ENCODE assay signal across 8 mouse cellular contexts in genomic region chr11:32455507-32456141, GRCm38 (mm10). TPM values are rescaled to one million over a fixed set of nuclear protein-coding genes. Genes with fewer than 3 reads are reported as not detected.
A peak's percentile ranks its signal among the peaks of the same experiment; 100 is the strongest.
DNase-seq lines count a peak whose midpoint lies in the region; ATAC-seq and TF ChIP-seq lines count a peak whose summit lies in the region.

No protein-coding gene starts in this region.

- no peaks in the 10 kb centered on the region for H3K36me3 ChIP-seq in forebrain, embryonic 12.5 days (replicated peaks)
- H3K36me3 ChIP-seq in limb, embryonic 12.5 days = no peaks in the 10 kb centered on the region
- no peaks in the 10 kb centered on the region for H3K36me3 ChIP-seq in midbrain, embryonic 13.5 days

- WGBS in forebrain, embryonic 12.5 days = under 1% methylated on average over 47 of the region's 58 CpGs
- under 1% methylated on average over 54 of the region's 58 CpGs for WGBS in limb, embryonic 12.5 days
- under 1% methylated on average over 50 of the region's 58 CpGs for WGBS in midbrain, embryonic 13.5 days

- DNase-seq in left cerebral cortex, adult 2 months (ENCODE audit: extremely low spot score in 1 of 2, low spot score in 2 of 2) = no peak
- DNase-seq in left cerebral cortex, adult 8-10 months (ENCODE audit: low spot score in 2 of 2) = no peak
- no peak for DNase-seq in Patski (ENCODE audit: low read depth, low spot score)
- peak; percentile 59 for DNase-seq in heart, postnatal 4 days
- no peak for DNase-seq in frontal cortex, postnatal 10 days (ENCODE audit: low spot score in 2 of 2)

- peak overlapping the region; percentile 91 for H3K27ac ChIP-seq in left cerebral cortex, adult 2 months
- peak overlapping the region; percentile 98 for H3K27ac ChIP-seq in forebrain, embryonic 12.5 days
- peak overlapping the region; percentile 98 for H3K27ac ChIP-seq in limb, embryonic 12.5 days
- peak overlapping the region; percentile 98 for H3K27ac ChIP-seq in midbrain, embryonic 13.5 days

- in situ Hi-C loops in Patski (cut with MboI; ENCODE audit: low pct_unique_long_range_greater_than_20kb) = loop anchor here (5.0 kb wide), 1 partner anchor 72 kb away; no protein-coding TSS in a partner anchor

- H3K9me3 ChIP-seq in forebrain, embryonic 12.5 days = no peaks in the 10 kb centered on the region
- no peaks in the 10 kb centered on the region for H3K9me3 ChIP-seq in limb, embryonic 12.5 days
- H3K9me3 ChIP-seq in midbrain, embryonic 13.5 days = no peaks in the 10 kb centered on the region

- POLR2A ChIA-PET in Patski (lab: Charles Lee) = no interaction called here

- CTCF ChIA-PET in Patski (lab: Charles Lee) = no interaction called here

- H3K4me3 ChIP-seq in left cerebral cortex, adult 2 months = peak overlapping the region; percentile 95
- H3K4me3 ChIP-seq in forebrain, embryonic 12.5 days (replicated peaks) = peak overlapping the region; percentile 79
- peak overlapping the region; percentile 88 for H3K4me3 ChIP-seq in limb, embryonic 12.5 days (replicated peaks)
- H3K4me3 ChIP-seq in midbrain, embryonic 13.5 days (replicated peaks) = peak overlapping the region; percentile 91

- H3K27me3 ChIP-seq in Patski = no peaks in the 10 kb centered on the region
- peaks cover 10% of the 10 kb centered on the region for H3K27me3 ChIP-seq in forebrain, embryonic 12.5 days
- H3K27me3 ChIP-seq in limb, embryonic 12.5 days = no peaks in the 10 kb centered on the region
- H3K27me3 ChIP-seq in midbrain, embryonic 13.5 days = peaks cover 3% of the 10 kb centered on the region; the same call in 1 of the 2 replicates

- ATAC-seq in Patski = peak; percentile 5
- peak; percentile 62 for ATAC-seq in forebrain, embryonic 12.5 days (ENCODE audit: low FRiP score)
- ATAC-seq in limb, embryonic 12.5 days (ENCODE audit: insufficient number of reproducible peaks, insufficient read depth, low FRiP score, low TSS enrichment, low read depth) = peak; percentile 45
- peak; percentile 59 for ATAC-seq in midbrain, embryonic 13.5 days

- peak overlapping the region; percentile 92 for H3K4me2 ChIP-seq in forebrain, embryonic 12.5 days
- H3K4me2 ChIP-seq in limb, embryonic 12.5 days = peak overlapping the region; percentile 84
- H3K4me2 ChIP-seq in midbrain, embryonic 13.5 days (replicated peaks) = peak overlapping the region; percentile 83

- peak; percentile 27 for TF ChIP-seq CTCF in left cerebral cortex, adult 2 months (IDR thresholded peaks at IDR 0.05)
- peak; percentile 75 for TF ChIP-seq CTCF in Patski (IDR thresholded peaks at IDR 0.05)

- peak overlapping the region; percentile 88 for H3K9ac ChIP-seq in forebrain, embryonic 12.5 days
- peak overlapping the region; percentile 95 for H3K9ac ChIP-seq in limb, embryonic 12.5 days (replicated peaks)
- peak overlapping the region; percentile 97 for H3K9ac ChIP-seq in midbrain, embryonic 13.5 days (replicated peaks)

- H3K4me1 ChIP-seq in forebrain, embryonic 12.5 days = peaks cover 20% of the 10 kb centered on the region
- H3K4me1 ChIP-seq in limb, embryonic 12.5 days (replicated peaks) = peaks cover 18% of the 10 kb centered on the region
- H3K4me1 ChIP-seq in midbrain, embryonic 13.5 days (replicated peaks) = peaks cover 25% of the 10 kb centered on the region

- intact Hi-C loops in left cerebral cortex, adult 2 months (cut with DNase I) = loop anchor here (2.0 to 5.0 kb wide), 3 partner anchors 49 to 77 kb away; partner anchors contain the start of genes Efcab9 and Stk10

RNA-seq across cellular contexts. Expression of gene Ubtd2, which starts 0.5 kb away (rescaled TPM):
- 10 to 100 TPM; 53.9 to 57.3 TPM for total RNA-seq in left cerebral cortex, adult 2 months (2021)
- total RNA-seq in left cerebral cortex, adult 8-10 months (2022) = 10 to 100 TPM; 34.5 to 39.8 (median 38.7) TPM
- 22.4 TPM for polyA plus RNA-seq in Patski (2021)
- polyA plus RNA-seq in forebrain, embryonic 12.5 days (2016; fragmentation: Nextera tagmentation; extraction: Ambion mirVana) = 68.3 and 72.7 TPM in 2 replicates
- 10 to 100 TPM; 24.3 to 26.1 TPM for total RNA-seq in heart, postnatal 4 days (2021)
- 88.8 and 94.4 TPM in 2 replicates for polyA plus RNA-seq in limb, embryonic 12.5 days (2016; fragmentation: Nextera tagmentation; extraction: Ambion mirVana)
- 55.0 and 55.2 TPM in 2 replicates for polyA plus RNA-seq in midbrain, embryonic 13.5 days (2015; fragmentation: Nextera tagmentation; extraction: Ambion mirVana)

Comparison
In these comparisons a context has a peak if more than half of its experiments do, and no peak if none do; other contexts are left out.
1. ATAC-seq: peak in every context shown above with its lines; median percentile 62 in forebrain, embryonic 12.5 days; 59 in midbrain, embryonic 13.5 days; 45 in limb, embryonic 12.5 days; 5 in Patski.